Mouse (Mus musculus): ENCODE results near the gene Rfx1. TPM values are rescaled to one million over a fixed set of nuclear protein-coding genes. Genes with fewer than 3 reads are reported as not detected.

Rfx1 gene
- total RNA-seq, 4 experiments from 2014 or later, result 3.1 to 4.9 (median 3.8) TPM

- DNase-seq (ENCODE audit: low spot score in 2 of 2), result no peak
Measured at GRCm38 (mm10) chr8:84060245-84060644, 6.4 kb upstream of the Rfx1 start.

- no peak for DNase-seq (ENCODE audit: low spot score in 2 of 2)
Measured at GRCm38 (mm10) chr8:84063861-84064610, 2.6 kb upstream of the Rfx1 start.

- DNase-seq (ENCODE audit: low spot score in 2 of 2), result no peak
Measured at GRCm38 (mm10) chr8:84065037-84065436, 1.6 kb upstream of the Rfx1 start, which contains the start of gene Gm10643. Gm10643 (minus strand) TSS chr8:84065137.

- no peak for DNase-seq (ENCODE audit: low spot score in 2 of 2)
Measured at GRCm38 (mm10) chr8:84065457-84066072, 1.1 kb upstream of the Rfx1 start.

GRCm38 (mm10) chr8:84067047-84067573 is 476 bp downstream of the Rfx1 start:
- peak; percentile 91 to 92 for DNase-seq (ENCODE audit: low spot score in 2 of 2)

GRCm38 (mm10) chr8:84067911-84068310 is 1.3 kb downstream of the Rfx1 start:
- no peak for DNase-seq (ENCODE audit: low spot score in 2 of 2)

- DNase-seq (ENCODE audit: low spot score in 2 of 2), result no peak
Measured at GRCm38 (mm10) chr8:84068316-84069035, 1.8 kb downstream of the Rfx1 start.

- DNase-seq (ENCODE audit: low spot score in 2 of 2), result no peak
Measured at GRCm38 (mm10) chr8:84069169-84069568, 2.5 kb downstream of the Rfx1 start.

GRCm38 (mm10) chr8:84069750-84070149 is 3.1 kb downstream of the Rfx1 start:
- DNase-seq (ENCODE audit: low spot score in 2 of 2), result no peak

- no peak for DNase-seq (ENCODE audit: low spot score in 2 of 2)
Measured at GRCm38 (mm10) chr8:84070241-84070640, 3.6 kb downstream of the Rfx1 start.

- no peak for DNase-seq (ENCODE audit: low spot score in 2 of 2)
Measured at GRCm38 (mm10) chr8:84070667-84071066, 4.0 kb downstream of the Rfx1 start.

- no peak for DNase-seq (ENCODE audit: low spot score in 2 of 2)
Measured at GRCm38 (mm10) chr8:84071921-84072320, 5.3 kb downstream of the Rfx1 start.

GRCm38 (mm10) chr8:84072321-84072720 is 5.7 kb downstream of the Rfx1 start:
- no peak for DNase-seq (ENCODE audit: low spot score in 2 of 2)

GRCm38 (mm10) chr8:84073230-84073976 is 6.8 kb downstream of the Rfx1 start:
- no peak for DNase-seq (ENCODE audit: low spot score in 2 of 2)

GRCm38 (mm10) chr8:84076412-84076811 is 9.8 kb downstream of the Rfx1 start:
- no peak for DNase-seq (ENCODE audit: low spot score in 2 of 2)

- no peak for DNase-seq (ENCODE audit: low spot score in 2 of 2)
Measured at GRCm38 (mm10) chr8:84076849-84077248, 10.2 kb downstream of the Rfx1 start.

GRCm38 (mm10) chr8:84079206-84079605 is 12.6 kb downstream of the Rfx1 start:
- DNase-seq (ENCODE audit: low spot score in 2 of 2), result no peak

GRCm38 (mm10) chr8:84083829-84084241 is 17.2 kb downstream of the Rfx1 start:
- DNase-seq (ENCODE audit: low spot score in 2 of 2), result peak; percentile 50 to 60

GRCm38 (mm10) chr8:84084341-84085115 is 17.9 kb downstream of the Rfx1 start:
- no peak for DNase-seq (ENCODE audit: low spot score in 2 of 2)

- DNase-seq (ENCODE audit: low spot score in 2 of 2), result no peak
Measured at GRCm38 (mm10) chr8:84087156-84087555, 20.5 kb downstream of the Rfx1 start.

Data from gastrocnemius, adult 8-10 months (tissue).